Mouse (Mus musculus) liver, embryonic 15.5 days (tissue): Measurements from ENCODE around the gene Spata1. TPM values are rescaled to one million over a fixed set of nuclear protein-coding genes. Genes with fewer than 3 reads are reported as not detected.
A peak's percentile ranks its signal among the peaks of the same experiment; 100 is the strongest.

Source experiments
- ATAC-seq: fragments of 200-750 bp; cut with Nextera tagmentation; 2 replicates; pipeline ENCODE4 v1.8.0; 2017; ENCODE audit warnings: moderate number of reproducible peaks, mild to moderate bottlenecking, moderate library complexity; ENCODE audit not compliant: insufficient read depth
- H3K27ac ChIP-seq: fragments of 300-500 bp; sonication (generic); replicated peaks from 2 replicates; pipeline ENCODE4 v1.5.1; 2015; ENCODE audit warnings: mild to moderate bottlenecking, inconsistent platforms
- H3K27me3 ChIP-seq: fragments of 300-500 bp; sonication (generic); 2 replicates; pipeline ENCODE4 v1.6.1; 2015; ENCODE audit warnings: mild to moderate bottlenecking, inconsistent platforms
- H3K36me3 ChIP-seq: fragments of 300-500 bp; sonication (generic); replicated peaks from 2 replicates; pipeline ENCODE4 v1.6.1; 2015; ENCODE audit warnings: moderate library complexity, mild to moderate bottlenecking, inconsistent platforms
- H3K4me1 ChIP-seq: fragments of 300-500 bp; sonication (generic); replicated peaks from 2 replicates; pipeline ENCODE4 v1.6.1; 2015; ENCODE audit warnings: inconsistent platforms
- H3K4me2 ChIP-seq: fragments of 300-500 bp; sonication (generic); 2 replicates; pipeline ENCODE4 v1.6.1; 2015; ENCODE audit warnings: moderate library complexity, mild to moderate bottlenecking, inconsistent platforms
- H3K4me3 ChIP-seq: fragments of 300-500 bp; sonication (generic); replicated peaks from 2 replicates; pipeline ENCODE4 v1.5.1; 2015; ENCODE audit warnings: mild to moderate bottlenecking, inconsistent platforms
- H3K9ac ChIP-seq: fragments of 300-500 bp; sonication (generic); 2 replicates; pipeline ENCODE4 v1.6.1; 2015; ENCODE audit warnings: moderate library complexity, mild to moderate bottlenecking, inconsistent platforms
- H3K9me3 ChIP-seq: fragments of 300-500 bp; sonication (generic); replicated peaks from 2 replicates; pipeline ENCODE4 v1.6.1; 2016; ENCODE audit warnings: inconsistent platforms
- WGBS: fragments of 180-500 bp; shearing (Covaris S2); methylation state at CpG from one replicate; pipeline ENCODE4 v1.1.7; 2015; ENCODE audit warnings: mixed read lengths; ENCODE audit not compliant: insufficient replicate concordance; 5-methylcytosine and 5-hydroxymethylcytosine counted together
- polyA plus RNA-seq: library from polyadenylated mRNA; unstranded; fragments of >200 nt; fragmentation: Nextera tagmentation; extraction: Ambion mirVana; gene quantifications from 2 replicates; pipeline ENCODE4 v1.2.1, GENCODE M21; 2015

Spata1 gene
- polyA plus RNA-seq, 1 experiment from 2014 or later, result 0.96 TPM

GRCm38 (mm10) chr3:146450371-146450841 is 49.1 kb downstream of the Spata1 start:
- Histone ChIP-seq H3K4me3 (peak overlapping the region; percentile 67), H3K4me1 (peaks cover 31% of the 10 kb centered on the region), H3K36me3 (peaks cover 12% of the 10 kb centered on the region), H3K4me2 (peak overlapping the region; percentile 90), H3K27me3 (no peaks in the 10 kb centered on the region), H3K27ac (peak overlapping the region; percentile 84), H3K9me3 (no peaks in the 10 kb centered on the region), H3K9ac (peak overlapping the region; percentile 77)
- 1% methylated on average over 29 of the region's 29 CpGs for WGBS
- ATAC-seq, result peak; percentile 97

- Histone ChIP-seq H3K36me3 (peaks cover 15% of the 10 kb centered on the region), H3K27ac (peak within 1 kb of the TSS; percentile 84), H3K27me3 (no peaks in the 10 kb centered on the region), H3K4me2 (peak within 1 kb of the TSS; percentile 90), H3K4me1 (peaks cover 31% of the 10 kb centered on the region), H3K9ac (peak within 1 kb of the TSS; percentile 77), H3K9me3 (no peaks in the 10 kb centered on the region), H3K4me3 (peak within 1 kb of the TSS; percentile 67)
- no peak; the same call in none of the 2 replicates for ATAC-seq
- 46% methylated on average over 9 of the region's 9 CpGs for WGBS
These were observed 49.8 kb downstream of the Spata1 start, which contains the start of gene Ctbs for GRCm38 (mm10) chr3:146449745-146450250. Ctbs (plus strand) TSS chr3:146449795.

GRCm38 (mm10) chr3:146448969-146449368 is 50.6 kb downstream of the Spata1 start:
- WGBS, result 47% methylated on average over 6 of the region's 6 CpGs
- no peaks in the 10 kb centered on the region for H3K27me3 ChIP-seq
- H3K27ac ChIP-seq, result no peak overlapping the region
- H3K4me2 ChIP-seq, result no peak overlapping the region
- no peak overlapping the region for H3K9ac ChIP-seq
- H3K36me3 ChIP-seq, result peaks cover 19% of the 10 kb centered on the region
- no peak overlapping the region for H3K4me3 ChIP-seq
- no peak for ATAC-seq
- no peaks in the 10 kb centered on the region for H3K9me3 ChIP-seq
- peaks cover 31% of the 10 kb centered on the region for H3K4me1 ChIP-seq

- Histone ChIP-seq H3K4me3 (no peak overlapping the region), H3K27me3 (no peaks in the 10 kb centered on the region), H3K9ac (no peak overlapping the region), H3K9me3 (no peaks in the 10 kb centered on the region), H3K36me3 (peaks cover 25% of the 10 kb centered on the region), H3K4me1 (peaks cover 31% of the 10 kb centered on the region), H3K27ac (no peak overlapping the region), H3K4me2 (no peak overlapping the region)
- WGBS, result 46% methylated on average over 10 of the region's 10 CpGs
- no peak for ATAC-seq
These were observed 51.2 kb downstream of the Spata1 start for GRCm38 (mm10) chr3:146448372-146448771.

GRCm38 (mm10) chr3:146447598-146447997 is 52.0 kb downstream of the Spata1 start:
- H3K9me3 ChIP-seq, result no peaks in the 10 kb centered on the region
- no peaks in the 10 kb centered on the region for H3K27me3 ChIP-seq
- no peak overlapping the region for H3K4me3 ChIP-seq
- H3K4me1 ChIP-seq, result peaks cover 31% of the 10 kb centered on the region
- no peak overlapping the region for H3K9ac ChIP-seq
- ATAC-seq, result no peak
- H3K27ac ChIP-seq, result no peak overlapping the region
- 81% methylated on average over 3 of the region's 3 CpGs for WGBS
- no peak overlapping the region for H3K4me2 ChIP-seq
- H3K36me3 ChIP-seq, result peaks cover 32% of the 10 kb centered on the region

- H3K4me1 ChIP-seq, result peaks cover 31% of the 10 kb centered on the region
- no peaks in the 10 kb centered on the region for H3K9me3 ChIP-seq
- H3K4me2 ChIP-seq, result no peak overlapping the region
- H3K9ac ChIP-seq, result no peak overlapping the region
- no peak for ATAC-seq
- H3K27me3 ChIP-seq, result no peaks in the 10 kb centered on the region
- no peak overlapping the region for H3K4me3 ChIP-seq
- 86% methylated on average over 5 of the region's 5 CpGs for WGBS
- no peak overlapping the region for H3K27ac ChIP-seq
- H3K36me3 ChIP-seq, result peaks cover 37% of the 10 kb centered on the region
These were observed 52.4 kb downstream of the Spata1 start for GRCm38 (mm10) chr3:146447156-146447555.

- Histone ChIP-seq H3K4me2 (no peak overlapping the region), H3K27ac (no peak overlapping the region), H3K9ac (no peak overlapping the region), H3K27me3 (no peaks in the 10 kb centered on the region), H3K4me3 (no peak overlapping the region), H3K36me3 (peaks cover 59% of the 10 kb centered on the region), H3K9me3 (no peaks in the 10 kb centered on the region), H3K4me1 (peaks cover 13% of the 10 kb centered on the region)
- 86% methylated on average over 7 of the region's 7 CpGs for WGBS
- ATAC-seq, result no peak
These were observed 54.7 kb downstream of the Spata1 start for GRCm38 (mm10) chr3:146444880-146445279.

GRCm38 (mm10) chr3:146443380-146443779 is 56.2 kb downstream of the Spata1 start:
- Histone ChIP-seq H3K9ac (no peak overlapping the region), H3K4me2 (no peak overlapping the region), H3K4me3 (no peak overlapping the region), H3K27ac (no peak overlapping the region), H3K4me1 (0 out of 2 replicates have a peak, but pooled peaks cover 4% of the 10 kb centered on the region), H3K36me3 (peaks cover 73% of the 10 kb centered on the region), H3K27me3 (no peaks in the 10 kb centered on the region), H3K9me3 (no peaks in the 10 kb centered on the region)
- WGBS, result 77% methylated on average over 7 of the region's 7 CpGs
- peak; percentile 21; the same call in 1 of the 2 replicates for ATAC-seq

GRCm38 (mm10) chr3:146442936-146443335 is 56.6 kb downstream of the Spata1 start:
- no peaks in the 10 kb centered on the region for H3K4me1 ChIP-seq
- H3K27ac ChIP-seq, result no peak overlapping the region; the same call in 1 of the 2 replicates
- no peak overlapping the region for H3K4me2 ChIP-seq
- no peak overlapping the region for H3K9ac ChIP-seq
- no peaks in the 10 kb centered on the region for H3K27me3 ChIP-seq
- no peaks in the 10 kb centered on the region for H3K9me3 ChIP-seq
- peaks cover 77% of the 10 kb centered on the region for H3K36me3 ChIP-seq
- no peak for ATAC-seq
- WGBS, result 91% methylated on average over 8 of the region's 8 CpGs
- no peak overlapping the region for H3K4me3 ChIP-seq

- Histone ChIP-seq H3K9ac (no peak overlapping the region), H3K4me2 (no peak overlapping the region)
These were observed 57.1 kb downstream of the Spata1 start for GRCm38 (mm10) chr3:146442484-146442883.

GRCm38 (mm10) chr3:146440422-146440821 is 59.1 kb downstream of the Spata1 start:
- ATAC-seq, result no peak
- 89% methylated on average over 7 of the region's 7 CpGs for WGBS

More at GRCm38 (mm10) chr3:146442484-146442883, 57.1 kb downstream of the Spata1 start:
- Histone ChIP-seq H3K27me3 (no peaks in the 10 kb centered on the region), H3K9me3 (no peaks in the 10 kb centered on the region), H3K36me3 (peaks cover 82% of the 10 kb centered on the region), H3K4me1 (no peaks in the 10 kb centered on the region), H3K27ac (no peak overlapping the region), H3K4me3 (no peak overlapping the region)
- ATAC-seq, result no peak
- WGBS, result 87% methylated on average over 7 of the region's 7 CpGs

GRCm38 (mm10) chr3:146440011-146440410 is 59.5 kb downstream of the Spata1 start:
- no peaks in the 10 kb centered on the region for H3K27me3 ChIP-seq
- no peak overlapping the region for H3K4me3 ChIP-seq
- no peaks in the 10 kb centered on the region for H3K9me3 ChIP-seq
- H3K9ac ChIP-seq, result no peak overlapping the region
- no peaks in the 10 kb centered on the region for H3K4me1 ChIP-seq
- WGBS, result 88% methylated on average over 12 of the region's 12 CpGs
- no peak overlapping the region for H3K4me2 ChIP-seq
- peaks cover 93% of the 10 kb centered on the region for H3K36me3 ChIP-seq
- H3K27ac ChIP-seq, result no peak overlapping the region
- ATAC-seq, result no peak

More at GRCm38 (mm10) chr3:146440422-146440821, 59.1 kb downstream of the Spata1 start:
- H3K4me2 ChIP-seq, result no peak overlapping the region
- H3K27me3 ChIP-seq, result no peaks in the 10 kb centered on the region
- H3K4me1 ChIP-seq, result no peaks in the 10 kb centered on the region
- no peak overlapping the region for H3K4me3 ChIP-seq
- no peaks in the 10 kb centered on the region for H3K9me3 ChIP-seq
- peaks cover 93% of the 10 kb centered on the region for H3K36me3 ChIP-seq
- no peak overlapping the region for H3K9ac ChIP-seq
- no peak overlapping the region for H3K27ac ChIP-seq
